Mouse (Mus musculus): ENCODE measurements around the gene 5730455P16Rik. TPM values are rescaled to one million over a fixed set of nuclear protein-coding genes. Genes with fewer than 3 reads are reported as not detected.
A peak's percentile ranks its signal among the peaks of the same experiment; 100 is the strongest.
"Not testable (repeated sequence)": the region's sequence is repeated elsewhere in the genome, so short reads cannot be mapped to it uniquely, and the experiment has no call there.

5730455P16Rik gene
- total RNA-seq, 4 experiments from 2014 or later, result 51.4 to 57.8 (median 53.7) TPM

DNA sequence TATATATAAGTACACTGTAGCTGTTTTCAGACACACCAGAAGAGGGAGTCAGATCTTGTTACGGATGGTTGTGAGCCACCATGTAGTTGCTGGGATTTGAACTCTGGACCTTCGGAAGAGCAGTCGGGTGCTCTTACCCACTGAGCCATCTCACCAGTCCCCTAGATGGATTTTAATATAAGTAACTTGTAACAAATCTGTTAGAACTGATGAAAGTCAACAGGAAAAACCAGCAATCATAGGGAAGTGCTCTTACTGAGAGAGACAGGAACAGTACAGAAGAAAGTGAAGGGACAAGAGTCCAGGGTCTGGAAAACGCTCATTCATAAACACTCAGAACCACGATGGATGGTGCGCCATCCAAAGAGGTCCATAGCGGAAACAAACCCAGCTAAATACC, 1.4 kb upstream of the 5730455P16Rik start:
- DNase-seq (ENCODE audit: low spot score in 2 of 2), result not testable (repeated sequence)

DNA sequence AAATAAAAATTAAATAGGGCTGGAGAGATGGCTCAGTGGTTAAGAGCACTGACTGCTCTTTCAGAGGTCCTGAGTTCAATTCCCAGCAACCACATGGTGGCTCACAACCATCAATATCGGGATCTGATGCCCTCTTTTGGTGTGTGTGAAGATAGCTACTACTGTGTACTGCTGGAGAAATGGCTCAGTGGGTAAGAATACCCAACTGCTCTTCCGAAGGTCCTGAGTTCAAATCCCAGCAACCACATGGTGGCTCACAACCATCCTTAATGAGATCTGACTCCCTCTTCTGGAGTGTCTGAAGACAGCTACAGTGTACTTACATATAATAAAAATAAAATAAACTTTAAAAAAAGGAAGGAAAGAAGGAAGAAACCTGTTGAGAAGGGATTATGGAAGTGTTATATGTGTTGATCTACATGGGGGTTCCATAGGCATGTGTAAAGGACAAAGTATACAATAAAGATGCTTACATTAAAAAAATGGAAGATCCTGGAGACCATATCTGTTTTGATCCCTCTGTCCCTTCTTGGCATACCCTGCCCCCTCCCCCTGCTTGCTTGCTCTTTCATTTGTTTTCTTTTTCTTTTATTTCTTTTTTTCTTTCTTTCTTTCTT, 726 bp upstream of the 5730455P16Rik start:
- DNase-seq (ENCODE audit: low spot score in 2 of 2), result not testable (repeated sequence)

DNA sequence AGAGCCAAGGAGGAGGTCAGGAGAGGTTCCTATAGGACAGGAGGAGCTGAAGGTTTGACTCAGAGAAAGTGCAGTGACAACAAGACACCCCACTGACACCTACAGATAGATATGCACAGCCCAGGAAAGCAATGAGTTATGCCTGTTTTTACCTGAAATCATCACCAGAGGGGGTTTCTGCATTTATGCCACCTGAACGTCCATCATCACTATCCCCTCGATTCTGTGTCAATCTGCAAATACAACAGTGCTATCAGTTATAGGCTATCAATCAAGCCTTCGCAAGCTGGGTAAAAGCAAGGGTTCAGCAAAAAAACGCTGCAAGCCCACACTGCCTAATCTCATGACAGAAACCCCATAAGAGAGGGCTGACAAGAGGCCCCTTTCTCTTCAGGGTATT, 1.2 kb downstream of the 5730455P16Rik start:
- no peak for DNase-seq (ENCODE audit: low spot score in 2 of 2)

DNA sequence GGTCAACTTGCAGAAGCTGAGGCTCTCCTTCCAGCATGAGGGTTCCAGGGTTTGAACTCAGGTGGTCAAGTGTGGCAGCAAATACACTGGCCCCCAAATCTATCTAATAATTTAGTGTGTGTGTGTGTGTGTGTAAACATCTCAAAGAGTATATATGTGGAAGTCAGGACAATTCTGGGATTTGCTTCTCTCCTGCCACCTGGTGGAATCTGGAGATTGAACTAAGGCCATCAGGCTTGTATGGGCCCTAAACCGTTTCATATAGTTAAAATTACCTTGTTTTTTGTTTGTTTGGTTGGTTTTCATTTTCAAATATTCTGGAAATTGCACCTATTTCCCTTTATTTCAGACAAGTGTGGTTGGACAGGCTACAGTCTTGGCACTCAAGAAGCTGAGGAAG, 8.9 kb downstream of the 5730455P16Rik start:
- no peak for DNase-seq (ENCODE audit: low spot score in 2 of 2)

DNA sequence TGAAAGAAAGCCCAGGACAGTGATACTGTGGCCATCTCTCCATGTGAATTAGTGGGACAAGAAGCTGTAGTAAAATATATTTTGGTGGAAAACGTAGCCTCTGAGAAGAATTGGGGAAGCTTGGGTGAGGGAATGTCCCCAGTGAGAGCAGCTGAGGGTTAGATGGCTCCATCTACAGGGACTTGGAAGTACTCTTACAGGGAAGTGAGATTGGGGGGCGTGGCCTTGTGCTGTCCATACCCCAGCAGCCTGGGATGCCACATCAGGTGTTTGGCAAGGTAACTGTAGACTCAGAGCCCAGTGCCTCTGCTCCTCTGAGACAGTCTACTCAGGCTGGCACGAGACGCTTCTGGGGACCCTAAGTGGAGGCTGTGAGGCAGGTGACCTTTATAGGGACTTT, 23.0 kb downstream of the 5730455P16Rik start:
- no peak for DNase-seq (ENCODE audit: low spot score in 2 of 2)

DNA sequence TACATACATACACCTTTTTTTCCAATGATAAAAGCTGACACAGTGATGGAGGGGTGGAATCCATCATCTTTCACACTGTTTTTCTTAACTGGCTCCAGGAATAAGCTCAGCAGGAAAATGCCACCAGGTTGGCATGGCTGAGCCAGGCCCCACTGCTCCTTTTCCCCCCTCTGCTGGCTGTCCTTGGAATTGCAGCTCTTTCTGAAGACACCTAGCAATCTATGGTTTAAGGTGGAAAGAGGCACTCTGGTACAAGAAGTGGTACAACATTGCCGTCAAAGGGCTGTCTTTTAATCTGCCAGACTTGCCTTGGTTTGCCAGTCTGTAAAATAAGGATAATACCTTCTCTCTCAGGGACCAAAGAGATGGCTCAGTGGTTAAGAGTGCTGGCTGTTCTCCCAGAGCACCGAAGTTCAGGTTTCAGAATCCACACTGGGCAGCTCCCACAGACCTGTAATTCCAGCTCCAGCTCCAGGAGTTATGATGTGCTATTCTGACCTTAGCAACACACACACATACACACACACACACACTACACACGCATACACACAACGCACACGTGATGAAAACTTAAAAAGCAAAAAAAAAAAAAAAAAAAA, 25.9 kb downstream of the 5730455P16Rik start:
- peak; percentile 53 to 85 for DNase-seq (ENCODE audit: low spot score in 2 of 2)

DNA sequence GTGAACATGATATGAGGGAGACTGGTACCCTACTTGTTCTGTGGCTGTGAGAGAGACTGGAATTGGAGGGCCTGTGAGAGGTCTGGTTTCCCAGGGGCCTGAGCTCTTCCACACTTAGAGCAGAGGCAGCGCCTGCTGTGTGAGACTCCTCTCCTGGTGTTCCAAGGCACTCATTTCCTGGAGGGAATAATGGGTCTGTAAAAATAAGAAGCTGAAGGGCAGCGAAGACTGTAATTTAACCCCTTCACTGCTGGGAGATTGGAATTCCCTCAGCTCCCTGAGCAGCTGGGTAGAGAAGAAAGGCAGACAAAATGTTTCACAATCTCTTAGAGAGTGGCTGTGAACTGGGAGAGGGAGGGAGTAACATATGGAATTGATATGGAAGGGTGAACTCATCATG, 35.4 kb downstream of the 5730455P16Rik start:
- no peak for DNase-seq (ENCODE audit: low spot score in 2 of 2)

DNA sequence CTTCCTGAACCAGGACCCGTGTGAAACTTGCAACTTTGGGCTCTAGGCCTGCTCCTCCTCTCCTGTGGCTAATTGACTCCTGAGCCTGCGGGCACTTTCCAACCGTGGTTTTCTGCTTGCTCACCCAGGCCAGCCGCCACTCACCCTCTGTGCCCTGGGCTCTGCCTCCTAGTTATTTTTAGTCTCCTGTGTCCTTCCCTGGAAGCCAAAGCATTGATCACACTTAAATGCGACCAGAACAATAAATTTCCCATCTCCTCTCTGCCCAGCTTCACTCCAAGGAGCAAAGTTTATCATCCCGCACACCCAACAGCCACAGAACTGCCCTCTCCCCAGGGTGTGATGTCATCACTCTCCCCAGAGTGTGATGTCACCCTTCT, 41.5 kb downstream of the 5730455P16Rik start:
- no peak for DNase-seq (ENCODE audit: low spot score in 2 of 2)

DNA sequence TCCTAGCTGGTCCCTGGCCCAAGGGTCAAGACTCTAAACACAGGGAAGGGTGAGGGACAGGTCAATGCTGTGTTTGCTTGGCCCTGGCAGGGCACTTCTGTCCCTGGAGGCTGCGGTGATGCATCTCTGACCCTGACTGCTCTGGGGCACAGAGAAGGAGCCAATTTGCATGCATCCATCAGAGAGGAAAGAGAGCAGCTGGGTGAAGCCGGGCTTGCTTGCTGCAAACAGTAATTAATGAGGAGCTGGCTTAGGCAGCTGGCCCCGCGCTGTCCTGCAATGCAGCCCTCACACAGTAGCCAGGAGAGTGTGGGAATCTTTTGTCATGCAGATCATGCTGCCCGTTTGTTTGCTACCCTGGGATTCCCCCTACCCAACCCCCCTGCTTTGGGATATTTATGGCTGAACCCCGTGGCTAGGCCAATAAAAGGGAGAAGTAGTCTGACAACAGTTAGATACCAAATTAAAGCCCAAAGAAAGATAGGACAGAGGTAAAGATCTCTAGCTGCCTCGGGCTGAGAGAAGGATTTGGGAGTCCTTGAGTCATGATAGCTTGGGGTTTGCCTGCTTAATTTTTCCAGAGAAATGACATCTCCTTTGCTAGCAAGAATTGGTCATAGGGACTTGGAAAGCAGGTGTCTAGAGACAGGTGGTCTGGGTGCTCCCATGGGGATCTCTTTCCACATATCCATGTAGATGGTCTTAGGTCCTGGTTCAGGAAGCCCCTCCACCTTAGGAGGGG, 42.1 kb downstream of the 5730455P16Rik start:
- DNase-seq (ENCODE audit: low spot score in 2 of 2), result no peak

DNA sequence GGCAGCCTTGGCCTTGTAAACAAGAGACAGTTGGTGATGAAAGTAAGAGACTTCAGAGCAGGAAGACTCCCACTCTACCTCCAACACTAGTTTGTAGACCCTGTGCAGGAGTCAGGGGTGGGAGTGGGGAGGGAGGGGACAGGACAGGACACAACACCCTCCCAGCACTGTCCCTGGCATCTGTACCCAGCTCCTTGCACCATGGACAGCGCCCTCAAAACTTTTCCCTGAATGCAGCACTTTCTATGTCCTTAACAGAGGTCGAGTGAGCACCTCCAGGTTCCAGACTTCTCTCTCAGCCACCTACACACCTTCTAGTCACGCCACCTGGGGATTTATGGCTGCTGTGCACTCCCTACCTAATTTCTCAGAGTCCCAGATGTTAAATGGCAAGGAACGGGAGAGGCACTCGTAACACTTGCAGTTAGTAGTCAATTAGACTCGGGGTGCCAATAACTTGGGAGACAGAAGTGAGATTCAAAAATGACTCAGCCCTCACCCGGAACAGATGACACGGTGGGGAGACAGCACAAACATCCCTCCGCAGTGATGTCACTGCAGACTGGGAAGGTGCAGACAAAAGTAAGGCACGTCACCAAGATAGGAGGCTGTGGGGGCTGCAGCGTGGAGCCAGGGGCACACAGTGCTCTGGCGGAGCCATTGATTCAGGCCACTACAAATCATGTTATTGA, 45.0 kb downstream of the 5730455P16Rik start:
- DNase-seq (ENCODE audit: low spot score in 2 of 2), result no peak

DNA sequence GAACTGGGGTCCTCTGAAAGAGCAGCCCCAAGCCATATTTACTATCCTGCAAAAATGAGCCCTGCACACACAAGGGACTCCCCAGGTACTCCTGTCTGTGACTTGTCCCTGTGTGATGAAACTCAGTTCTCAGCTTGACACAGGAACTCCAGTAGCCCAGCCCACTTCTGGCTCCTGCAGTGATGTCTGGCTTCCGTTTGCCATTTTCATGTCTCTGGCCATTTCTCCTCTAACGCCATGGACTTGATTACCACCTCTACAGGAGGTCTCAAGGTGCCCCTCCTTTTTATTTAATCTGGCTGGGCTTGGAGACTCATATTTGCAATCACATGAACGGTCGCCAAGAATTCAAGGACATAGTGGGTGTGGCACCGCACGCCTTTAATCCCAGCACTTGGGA, 53.2 kb downstream of the 5730455P16Rik start:
- no peak for DNase-seq (ENCODE audit: low spot score in 2 of 2)

DNA sequence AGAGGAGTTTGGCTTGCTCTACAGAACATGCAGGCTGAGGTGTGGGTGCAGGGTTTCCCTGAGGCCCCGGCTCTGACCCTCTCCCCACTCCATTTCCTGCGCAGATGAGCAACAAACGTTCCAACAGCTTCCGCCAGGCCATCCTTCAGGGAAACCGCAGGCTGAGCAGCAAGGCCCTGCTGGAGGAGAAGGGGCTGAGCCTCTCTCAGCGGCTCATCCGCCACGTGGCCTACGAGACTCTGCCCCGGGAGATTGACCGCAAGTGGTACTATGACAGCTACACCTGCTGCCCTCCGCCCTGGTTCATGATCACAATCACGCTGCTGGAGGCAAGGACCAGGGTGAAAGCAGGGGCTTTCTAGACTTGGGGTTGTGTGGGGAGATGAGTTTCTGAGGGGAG, 54.6 kb downstream of the 5730455P16Rik start:
- DNase-seq (ENCODE audit: low spot score in 2 of 2), result no peak

DNA sequence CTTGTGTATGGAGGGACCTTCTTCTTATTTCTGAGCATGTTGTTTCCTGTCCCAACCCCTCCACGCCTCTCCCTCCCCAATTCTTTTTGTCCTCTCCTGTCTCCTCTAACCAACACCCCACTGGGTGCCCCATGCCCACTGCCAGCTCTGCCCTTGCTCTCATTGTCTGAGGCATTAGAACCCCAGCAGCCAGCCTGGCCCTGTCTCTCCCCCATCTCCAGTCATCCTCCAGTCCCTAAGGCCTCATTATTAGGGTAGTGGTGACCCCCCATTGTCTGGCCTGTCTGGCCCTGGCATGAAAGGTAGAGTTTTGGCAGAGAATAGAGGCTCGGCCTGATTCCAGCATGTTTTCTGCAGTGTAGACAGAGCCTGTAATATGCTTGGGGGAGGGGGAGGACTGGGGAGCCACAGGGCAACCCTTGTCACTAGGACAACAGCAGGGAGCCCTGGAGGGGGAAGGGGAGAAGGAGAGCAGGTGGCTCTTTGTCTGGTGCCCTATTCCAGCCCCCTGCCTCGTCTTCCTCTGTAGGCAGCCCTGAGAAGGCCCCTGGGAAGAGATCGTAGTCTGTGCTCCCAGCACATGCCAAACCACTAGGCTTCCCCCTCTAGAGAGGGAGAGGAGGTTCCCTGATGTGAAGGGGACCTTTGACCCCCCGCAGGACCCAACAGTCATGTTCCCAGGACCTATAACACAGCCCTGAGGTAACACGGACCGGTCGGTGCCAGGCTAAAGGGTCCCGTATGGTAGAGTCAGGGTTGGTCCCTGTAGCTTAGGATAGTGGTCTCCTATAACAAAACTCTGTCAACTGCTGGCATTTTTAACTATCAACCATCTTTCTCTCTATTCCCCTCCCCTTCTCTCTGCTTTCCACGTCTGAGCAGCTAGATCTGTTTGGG, 61.8 kb downstream of the 5730455P16Rik start:
- DNase-seq (ENCODE audit: low spot score in 2 of 2), result no peak

DNA sequence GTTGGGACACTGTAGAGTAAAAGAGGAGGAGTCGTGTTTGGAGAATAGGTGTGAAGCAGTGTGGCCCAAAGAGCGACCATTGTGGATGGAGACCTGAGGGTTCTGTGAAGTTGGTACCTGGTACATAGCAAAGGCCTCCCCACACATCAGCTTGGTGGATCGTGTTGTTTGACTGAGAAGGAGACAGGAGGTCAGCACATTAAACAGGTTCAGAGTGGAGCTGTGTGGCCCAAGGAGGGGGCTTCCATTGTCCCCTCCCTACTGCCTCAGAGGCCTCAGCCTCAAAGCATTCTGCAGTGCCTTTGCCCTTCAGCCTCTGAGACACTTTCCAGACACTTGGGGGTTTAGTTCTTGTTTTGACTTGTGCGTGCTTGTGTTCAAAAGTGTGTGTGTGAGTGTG, 63.9 kb downstream of the 5730455P16Rik start:
- no peak for DNase-seq (ENCODE audit: low spot score in 2 of 2)

DNA sequence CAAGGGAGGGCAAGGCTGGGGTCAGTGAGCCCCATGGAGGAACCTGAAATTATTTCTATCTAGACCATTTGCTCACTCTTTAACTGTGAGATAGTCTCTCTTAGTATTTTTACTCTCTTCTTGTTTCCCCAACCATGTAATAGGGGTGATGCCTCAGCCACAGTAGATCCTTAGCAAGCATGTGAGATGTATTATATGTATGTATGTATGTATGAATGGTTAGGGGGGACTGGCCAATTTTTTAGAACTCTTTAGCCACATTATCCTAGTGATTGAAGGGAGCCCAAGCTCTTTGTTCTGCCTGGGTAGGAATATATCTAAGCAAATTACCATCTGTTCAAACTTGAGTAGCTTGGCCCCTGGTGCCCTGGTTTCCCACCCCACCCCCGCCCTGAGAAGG, 64.4 kb downstream of the 5730455P16Rik start:
- no peak for DNase-seq (ENCODE audit: low spot score in 2 of 2)

DNA sequence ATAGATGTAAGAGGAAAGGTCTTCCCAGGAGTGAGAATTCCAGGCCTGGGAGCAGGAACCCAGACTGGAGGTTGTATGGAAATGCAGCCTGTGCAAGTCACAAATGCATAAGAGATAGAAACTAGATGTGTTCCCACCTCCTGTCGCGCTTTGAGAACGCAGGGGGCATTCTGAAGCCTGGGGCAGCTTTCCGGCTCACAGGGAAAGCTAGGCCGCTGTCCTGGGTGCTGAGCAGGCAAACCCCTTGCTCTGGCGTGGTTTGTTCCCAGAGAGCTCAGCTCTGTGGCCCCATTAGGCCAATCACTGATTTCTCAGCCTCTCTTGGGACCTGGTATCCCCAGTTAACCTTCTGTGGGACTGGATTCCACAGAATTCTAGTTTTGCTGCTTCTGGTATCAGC, 65.3 kb downstream of the 5730455P16Rik start:
- no peak for DNase-seq (ENCODE audit: low spot score in 2 of 2)

DNA sequence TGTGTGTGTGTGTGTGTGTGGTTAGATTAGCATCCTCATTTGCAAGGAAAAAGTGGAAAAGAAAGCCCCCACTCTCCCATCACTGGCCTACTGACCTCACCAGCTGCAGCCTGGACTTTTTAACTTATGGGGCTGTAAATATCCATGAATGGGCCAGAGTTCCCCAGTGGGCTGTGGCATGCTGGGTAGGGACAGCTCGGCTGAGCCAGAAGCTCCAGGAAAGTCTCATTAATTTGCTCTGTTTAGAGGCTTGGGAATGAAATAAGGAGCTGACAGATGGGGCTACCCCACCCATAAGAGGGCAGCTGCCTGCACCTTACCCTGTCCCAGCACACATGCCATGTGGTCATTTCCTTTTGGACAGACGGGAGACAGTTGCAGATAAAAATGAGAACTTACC, 65.8 kb downstream of the 5730455P16Rik start:
- DNase-seq (ENCODE audit: low spot score in 2 of 2), result no peak

DNA sequence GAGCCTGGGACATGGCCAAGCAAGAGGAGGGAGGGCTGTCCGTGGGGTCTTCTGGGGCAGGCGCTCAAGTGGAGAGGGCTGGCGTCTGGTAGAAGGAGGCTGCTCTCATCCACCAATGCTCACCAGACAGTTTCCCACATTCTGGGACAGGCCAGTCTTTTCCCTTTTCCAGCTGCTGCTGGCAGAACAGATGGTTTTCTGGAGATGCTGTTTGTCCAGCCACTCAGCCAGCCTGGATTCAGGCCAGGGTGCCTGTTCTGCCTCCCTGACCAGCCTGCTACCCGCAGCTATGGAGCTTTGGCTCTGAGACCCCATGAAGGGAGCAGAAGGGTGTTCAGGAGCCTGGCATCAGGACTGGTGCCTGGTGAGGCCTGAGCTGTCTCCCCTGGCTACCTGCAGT, 66.6 kb downstream of the 5730455P16Rik start:
- no peak for DNase-seq (ENCODE audit: low spot score in 2 of 2)

Data from layer of hippocampus, adult 8-10 months (tissue).